Mouse (Mus musculus): Measurements from ENCODE around the gene Rcbtb1.
"Not testable (repeated sequence)": the region's sequence is repeated elsewhere in the genome, so short reads cannot be mapped to it uniquely, and the experiment has no call there.

Gene Rcbtb1

DNA sequence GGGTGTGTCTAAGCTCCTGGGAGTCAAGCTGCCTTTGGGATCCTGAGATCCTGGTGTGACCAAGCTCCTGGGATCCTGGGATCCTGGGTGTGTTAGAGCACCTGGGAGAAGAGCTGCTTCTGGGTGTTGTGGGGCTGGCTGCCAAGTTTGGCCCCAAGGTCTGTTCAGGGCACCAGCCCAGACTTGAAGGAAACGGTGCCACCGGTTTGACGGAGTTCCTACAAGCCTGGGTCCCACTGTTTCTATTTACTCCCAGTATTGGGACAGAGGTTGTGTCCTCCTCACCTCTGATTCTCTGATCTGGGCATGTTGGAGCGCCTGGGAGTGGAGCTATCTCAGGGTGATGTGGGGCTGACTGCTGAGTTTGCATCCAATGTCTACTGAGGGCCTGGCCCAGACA is 74.0 kb downstream of the Rcbtb1 start:
- not testable (repeated sequence) for DNase-seq (ENCODE audit: extremely low spot score)

Data from embryo, embryonic 9.5 days (tissue).